Mouse (Mus musculus) heart, adult 2 months (tissue): ENCODE measurements around the gene Slc35f6.

Experiments used
- CTCF ChIP-seq: fragments of 200-600 bp; IDR thresholded peaks from 2 replicates; pipeline ENCODE4 v1.8.1; 2022; ENCODE audit warnings: antibody characterized with exemption, mild to moderate bottlenecking, moderate library complexity
- POLR2A ChIP-seq: fragments of 200-500 bp; IDR thresholded peaks from 2 replicates; pipeline ENCODE4 v1.6.1; 2011; ENCODE audit warnings: mild to moderate bottlenecking, low read depth, low read length, control low read depth; ENCODE audit not compliant: insufficient read depth

DNA sequence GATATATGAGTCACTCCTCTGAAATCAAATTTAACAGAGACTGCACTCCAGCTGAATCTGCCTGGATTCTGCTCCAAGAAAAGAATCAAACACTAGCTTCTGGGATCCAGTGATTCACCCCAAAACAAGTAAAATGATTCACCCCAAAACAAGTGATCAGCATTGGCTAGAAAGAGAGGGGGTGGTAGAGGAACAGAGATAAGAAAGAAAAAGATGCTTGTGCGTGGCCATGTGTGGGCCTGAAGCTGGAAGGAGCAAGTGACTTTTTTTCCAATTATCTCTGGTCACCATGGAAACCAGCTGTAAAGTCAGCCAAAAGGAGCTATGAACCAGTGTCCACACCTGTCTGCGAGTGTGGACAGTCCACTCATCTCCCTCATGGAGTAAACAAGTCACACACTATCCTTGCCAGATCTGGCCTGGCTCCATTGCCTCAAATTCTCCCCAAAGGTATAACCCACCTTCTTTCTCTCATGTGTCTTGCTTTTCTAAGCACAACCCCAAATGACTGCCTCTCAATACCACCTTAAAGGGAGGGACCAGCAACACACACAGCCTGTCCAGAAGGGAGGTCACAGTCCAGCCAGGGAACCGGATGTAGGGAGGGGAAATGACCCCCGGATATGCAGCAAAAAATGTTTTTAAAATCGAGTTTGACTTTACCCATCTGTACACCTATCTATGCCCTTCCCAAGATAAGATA is 4.1 kb upstream of the Slc35f6 start:
- no peak for TF ChIP-seq CTCF
- TF ChIP-seq POLR2A: no peak
